Mouse (Mus musculus): ENCODE data around the gene Celf5. TPM values are rescaled to one million over a fixed set of nuclear protein-coding genes. Genes with fewer than 3 reads are reported as not detected.

Celf5 gene
- polyA plus RNA-seq, 1 experiment from 2014 or later, result 46.6 TPM

GRCm38 (mm10) chr10:81460951-81461350 lies 21.6 kb downstream of the Celf5 start:
- Histone ChIP-seq H3K4me2 (replicated peaks) (no peak overlapping the region), H3K27ac (no peak overlapping the region), H3K9ac (no peak overlapping the region), H3K4me1 (replicated peaks; ENCODE audit: control insufficient read depth, insufficient read depth, low read length) (peaks cover 8% of the 10 kb centered on the region; the same call in 1 of the 2 replicates), H3K27me3 (ENCODE audit: control insufficient read depth, insufficient read depth, low read length) (peaks cover 56% of the 10 kb centered on the region), H3K36me3 (replicated peaks; ENCODE audit: control insufficient read depth, insufficient read depth) (peaks cover 31% of the 10 kb centered on the region), H3K4me3 (replicated peaks; ENCODE audit: low read length) (no peak overlapping the region), H3K9me3 (ENCODE audit: control insufficient read depth, low read length) (no peaks in the 10 kb centered on the region)
- no peak for DNase-seq (ENCODE audit: low spot score)
- ATAC-seq (ENCODE audit: low FRiP score), result no peak
- 50% methylated on average over 11 of the region's 11 CpGs for WGBS

GRCm38 (mm10) chr10:81460471-81460870 lies 22.0 kb downstream of the Celf5 start:
- ATAC-seq (ENCODE audit: low FRiP score) (no peak), DNase-seq (ENCODE audit: low spot score) (no peak)
- Histone ChIP-seq H3K9ac (no peak overlapping the region), H3K36me3 (replicated peaks; ENCODE audit: control insufficient read depth, insufficient read depth) (peaks cover 27% of the 10 kb centered on the region), H3K27ac (no peak overlapping the region), H3K4me1 (replicated peaks; ENCODE audit: control insufficient read depth, insufficient read depth, low read length) (peaks cover 8% of the 10 kb centered on the region; the same call in 1 of the 2 replicates), H3K4me2 (replicated peaks) (no peak overlapping the region), H3K9me3 (ENCODE audit: control insufficient read depth, low read length) (no peaks in the 10 kb centered on the region), H3K27me3 (ENCODE audit: control insufficient read depth, insufficient read depth, low read length) (peaks cover 57% of the 10 kb centered on the region), H3K4me3 (replicated peaks; ENCODE audit: low read length) (no peak overlapping the region)
- 39% methylated on average over 20 of the region's 20 CpGs for WGBS

- peaks cover 61% of the 10 kb centered on the region for H3K27me3 ChIP-seq (ENCODE audit: control insufficient read depth, insufficient read depth, low read length)
- H3K4me1 ChIP-seq (replicated peaks; ENCODE audit: control insufficient read depth, insufficient read depth, low read length), result no peaks in the 10 kb centered on the region
- H3K4me2 ChIP-seq (replicated peaks), result no peak overlapping the region
- no peak for ATAC-seq (ENCODE audit: low FRiP score)
- no peak overlapping the region for H3K27ac ChIP-seq
- H3K9me3 ChIP-seq (ENCODE audit: control insufficient read depth, low read length), result no peaks in the 10 kb centered on the region
- DNase-seq (ENCODE audit: low spot score), result no peak
- no peak overlapping the region for H3K9ac ChIP-seq
- peaks cover 24% of the 10 kb centered on the region; the same call in 1 of the 2 replicates for H3K36me3 ChIP-seq (replicated peaks; ENCODE audit: control insufficient read depth, insufficient read depth)
- no peak overlapping the region for H3K4me3 ChIP-seq (replicated peaks; ENCODE audit: low read length)
- 74% methylated on average over 21 of the region's 21 CpGs for WGBS
These were observed 23.1 kb downstream of the Celf5 start for GRCm38 (mm10) chr10:81459399-81459798.

- ATAC-seq (ENCODE audit: low FRiP score) (no peak), DNase-seq (ENCODE audit: low spot score) (no peak)
- Histone ChIP-seq H3K4me2 (replicated peaks) (no peak overlapping the region), H3K27me3 (ENCODE audit: control insufficient read depth, insufficient read depth, low read length) (peaks cover 63% of the 10 kb centered on the region), H3K9me3 (ENCODE audit: control insufficient read depth, low read length) (no peaks in the 10 kb centered on the region), H3K9ac (no peak overlapping the region), H3K36me3 (replicated peaks; ENCODE audit: control insufficient read depth, insufficient read depth) (peaks cover 20% of the 10 kb centered on the region; the same call in 1 of the 2 replicates), H3K4me3 (replicated peaks; ENCODE audit: low read length) (no peak overlapping the region), H3K4me1 (replicated peaks; ENCODE audit: control insufficient read depth, insufficient read depth, low read length) (no peaks in the 10 kb centered on the region), H3K27ac (no peak overlapping the region)
- WGBS, result 81% methylated on average over 6 of the region's 6 CpGs
These were observed 24.2 kb downstream of the Celf5 start for GRCm38 (mm10) chr10:81458267-81458666.

- H3K27ac ChIP-seq, result no peak overlapping the region
- peaks cover 63% of the 10 kb centered on the region for H3K27me3 ChIP-seq (ENCODE audit: control insufficient read depth, insufficient read depth, low read length)
- H3K9ac ChIP-seq, result no peak overlapping the region
- DNase-seq (ENCODE audit: low spot score) (no peak), ATAC-seq (ENCODE audit: low FRiP score) (no peak)
- H3K4me2 ChIP-seq (replicated peaks), result no peak overlapping the region
- H3K4me1 ChIP-seq (replicated peaks; ENCODE audit: control insufficient read depth, insufficient read depth, low read length), result no peaks in the 10 kb centered on the region
- H3K9me3 ChIP-seq (ENCODE audit: control insufficient read depth, low read length), result no peaks in the 10 kb centered on the region
- H3K36me3 ChIP-seq (replicated peaks; ENCODE audit: control insufficient read depth, insufficient read depth), result peaks cover 18% of the 10 kb centered on the region; the same call in 1 of the 2 replicates
- H3K4me3 ChIP-seq (replicated peaks; ENCODE audit: low read length), result no peak overlapping the region
- WGBS, result 94% methylated on average over 8 of the region's 8 CpGs
These were observed 24.9 kb downstream of the Celf5 start for GRCm38 (mm10) chr10:81457624-81458023.

- 59% methylated on average over 12 of the region's 12 CpGs for WGBS
- peaks cover 63% of the 10 kb centered on the region for H3K27me3 ChIP-seq (ENCODE audit: control insufficient read depth, insufficient read depth, low read length)
These were observed 25.4 kb downstream of the Celf5 start for GRCm38 (mm10) chr10:81456983-81457563.

GRCm38 (mm10) chr10:81455181-81455895 lies 27.2 kb downstream of the Celf5 start, which contains the start of gene Nfic:
Gene Nfic, minus strand, starts transcription at chr10:81455635.
- no peaks in the 10 kb centered on the region for H3K9me3 ChIP-seq (ENCODE audit: control insufficient read depth, low read length)
- 68% methylated on average over 25 of the region's 28 CpGs for WGBS
- no peak for DNase-seq (ENCODE audit: low spot score)
- H3K36me3 ChIP-seq (replicated peaks; ENCODE audit: control insufficient read depth, insufficient read depth), result no peaks in the 10 kb centered on the region
- H3K27me3 ChIP-seq (ENCODE audit: control insufficient read depth, insufficient read depth, low read length), result peaks cover 63% of the 10 kb centered on the region
- no peak within 1 kb of the TSS for H3K9ac ChIP-seq
- H3K4me2 ChIP-seq (replicated peaks), result no peak within 1 kb of the TSS
- no peak within 1 kb of the TSS for H3K4me3 ChIP-seq (replicated peaks; ENCODE audit: low read length)
- no peak for ATAC-seq (ENCODE audit: low FRiP score)
- H3K4me1 ChIP-seq (replicated peaks; ENCODE audit: control insufficient read depth, insufficient read depth, low read length), result no peaks in the 10 kb centered on the region
- H3K27ac ChIP-seq, result no peak within 1 kb of the TSS

More at GRCm38 (mm10) chr10:81456983-81457563, 25.4 kb downstream of the Celf5 start:
- no peaks in the 10 kb centered on the region for H3K4me1 ChIP-seq (replicated peaks; ENCODE audit: control insufficient read depth, insufficient read depth, low read length)
- no peak overlapping the region for H3K4me2 ChIP-seq (replicated peaks)
- ATAC-seq (ENCODE audit: low FRiP score) (no peak), DNase-seq (ENCODE audit: low spot score) (no peak)
- H3K9me3 ChIP-seq (ENCODE audit: control insufficient read depth, low read length), result no peaks in the 10 kb centered on the region
- no peak overlapping the region for H3K27ac ChIP-seq
- no peak overlapping the region for H3K9ac ChIP-seq
- no peak overlapping the region for H3K4me3 ChIP-seq (replicated peaks; ENCODE audit: low read length)
- peaks cover 12% of the 10 kb centered on the region; the same call in 1 of the 2 replicates for H3K36me3 ChIP-seq (replicated peaks; ENCODE audit: control insufficient read depth, insufficient read depth)

GRCm38 (mm10) chr10:81454106-81454505 lies 28.4 kb downstream of the Celf5 start:
- ATAC-seq (ENCODE audit: low FRiP score) (no peak), DNase-seq (ENCODE audit: low spot score) (no peak)
- Histone ChIP-seq H3K36me3 (replicated peaks; ENCODE audit: control insufficient read depth, insufficient read depth) (no peaks in the 10 kb centered on the region), H3K9me3 (ENCODE audit: control insufficient read depth, low read length) (no peaks in the 10 kb centered on the region), H3K27me3 (ENCODE audit: control insufficient read depth, insufficient read depth, low read length) (peaks cover 60% of the 10 kb centered on the region), H3K9ac (no peak overlapping the region), H3K4me1 (replicated peaks; ENCODE audit: control insufficient read depth, insufficient read depth, low read length) (no peaks in the 10 kb centered on the region), H3K27ac (no peak overlapping the region), H3K4me2 (replicated peaks) (no peak overlapping the region), H3K4me3 (replicated peaks; ENCODE audit: low read length) (no peak overlapping the region)
- 86% methylated on average over 2 of the region's 2 CpGs for WGBS

- 5% methylated on average over 14 of the region's 14 CpGs for WGBS
These were observed 29.6 kb downstream of the Celf5 start for GRCm38 (mm10) chr10:81452947-81453288.

More at GRCm38 (mm10) chr10:81452947-81453288, 29.6 kb downstream of the Celf5 start:
- Histone ChIP-seq H3K4me1 (replicated peaks; ENCODE audit: control insufficient read depth, insufficient read depth, low read length) (no peaks in the 10 kb centered on the region), H3K27me3 (ENCODE audit: control insufficient read depth, insufficient read depth, low read length) (peaks cover 60% of the 10 kb centered on the region), H3K4me2 (replicated peaks) (no peak overlapping the region), H3K4me3 (replicated peaks; ENCODE audit: low read length) (no peak overlapping the region), H3K27ac (no peak overlapping the region), H3K9ac (no peak overlapping the region), H3K36me3 (replicated peaks; ENCODE audit: control insufficient read depth, insufficient read depth) (no peaks in the 10 kb centered on the region), H3K9me3 (ENCODE audit: control insufficient read depth, low read length) (no peaks in the 10 kb centered on the region)
- DNase-seq (ENCODE audit: low spot score), result no peak
- ATAC-seq (ENCODE audit: low FRiP score), result no peak
